Mouse (Mus musculus): Measurements from ENCODE around the gene Smndc1. TPM values are rescaled to one million over a fixed set of nuclear protein-coding genes. Genes with fewer than 3 reads are reported as not detected.

Gene Smndc1
- polyA plus RNA-seq, 1 experiment from 2014 or later: 61.2 TPM

DNA sequence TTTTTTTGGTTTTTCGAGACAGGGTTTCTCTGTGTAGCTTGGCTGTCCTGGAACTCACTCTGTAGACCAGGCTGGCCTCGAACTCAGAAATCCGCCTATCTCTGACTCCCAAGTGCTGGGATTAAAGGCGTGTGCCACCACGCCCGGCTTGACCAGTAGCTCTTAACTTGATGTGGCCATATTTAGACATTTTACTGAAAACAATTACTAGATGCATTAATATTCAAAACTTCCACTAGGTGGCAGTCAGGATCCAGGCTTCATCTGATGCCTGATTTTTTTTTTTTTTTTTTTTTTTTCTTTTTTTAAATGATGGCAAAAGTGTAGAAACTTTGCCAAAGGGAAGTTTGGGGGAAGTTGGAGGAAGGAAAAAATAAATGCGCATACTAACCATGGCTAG, 4.2 kb upstream of the Smndc1 start:
- DNase-seq (ENCODE audit: low spot score, missing footprints) (peak; percentile 92), ATAC-seq (ENCODE audit: low FRiP score) (no peak)
- Histone ChIP-seq H3K27me3 (ENCODE audit: control insufficient read depth, insufficient read depth, low read length) (no peaks in the 10 kb centered on the region), H3K4me2 (no peak overlapping the region), H3K36me3 (ENCODE audit: control insufficient read depth, insufficient read depth, low read length) (no peaks in the 10 kb centered on the region), H3K4me1 (ENCODE audit: control insufficient read depth, insufficient read depth, low read length) (peaks cover 5% of the 10 kb centered on the region), H3K4me3 (ENCODE audit: low read depth, low read length) (no peak overlapping the region), H3K27ac (ENCODE audit: low read depth, low read length) (no peak overlapping the region), H3K9me3 (ENCODE audit: control insufficient read depth, low read length) (no peaks in the 10 kb centered on the region), H3K9ac (ENCODE audit: low read length) (no peak overlapping the region)
- 23% methylated on average over 7 of the region's 7 CpGs for WGBS

DNA sequence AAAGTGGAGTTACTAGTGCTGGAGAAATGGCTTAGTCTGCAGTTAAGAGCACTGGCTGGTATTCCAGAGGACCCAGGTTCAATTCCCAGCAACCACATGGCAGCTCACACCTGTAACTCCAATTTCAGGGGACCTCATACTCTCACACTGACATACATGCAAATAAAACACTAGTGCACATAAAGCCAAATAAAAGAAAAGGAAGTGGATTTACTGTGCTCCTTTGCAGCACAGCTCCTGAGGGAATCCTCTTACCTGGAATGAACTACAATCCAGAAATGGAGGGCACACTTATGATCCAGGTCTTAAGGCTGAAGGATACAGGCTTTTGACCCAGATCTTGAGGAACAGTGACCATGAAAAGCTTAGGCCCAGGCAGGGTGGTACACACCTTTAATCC, 3.3 kb upstream of the Smndc1 start:
- Histone ChIP-seq H3K9me3 (ENCODE audit: control insufficient read depth, low read length) (no peaks in the 10 kb centered on the region), H3K4me1 (ENCODE audit: control insufficient read depth, insufficient read depth, low read length) (peaks cover 8% of the 10 kb centered on the region), H3K27me3 (ENCODE audit: control insufficient read depth, insufficient read depth, low read length) (no peaks in the 10 kb centered on the region), H3K9ac (ENCODE audit: low read length) (no peak overlapping the region), H3K27ac (ENCODE audit: low read depth, low read length) (no peak overlapping the region), H3K36me3 (ENCODE audit: control insufficient read depth, insufficient read depth, low read length) (no peaks in the 10 kb centered on the region), H3K4me2 (no peak overlapping the region), H3K4me3 (ENCODE audit: low read depth, low read length) (no peak overlapping the region)
- DNase-seq (ENCODE audit: low spot score, missing footprints) (no peak), ATAC-seq (ENCODE audit: low FRiP score) (no peak)

DNA sequence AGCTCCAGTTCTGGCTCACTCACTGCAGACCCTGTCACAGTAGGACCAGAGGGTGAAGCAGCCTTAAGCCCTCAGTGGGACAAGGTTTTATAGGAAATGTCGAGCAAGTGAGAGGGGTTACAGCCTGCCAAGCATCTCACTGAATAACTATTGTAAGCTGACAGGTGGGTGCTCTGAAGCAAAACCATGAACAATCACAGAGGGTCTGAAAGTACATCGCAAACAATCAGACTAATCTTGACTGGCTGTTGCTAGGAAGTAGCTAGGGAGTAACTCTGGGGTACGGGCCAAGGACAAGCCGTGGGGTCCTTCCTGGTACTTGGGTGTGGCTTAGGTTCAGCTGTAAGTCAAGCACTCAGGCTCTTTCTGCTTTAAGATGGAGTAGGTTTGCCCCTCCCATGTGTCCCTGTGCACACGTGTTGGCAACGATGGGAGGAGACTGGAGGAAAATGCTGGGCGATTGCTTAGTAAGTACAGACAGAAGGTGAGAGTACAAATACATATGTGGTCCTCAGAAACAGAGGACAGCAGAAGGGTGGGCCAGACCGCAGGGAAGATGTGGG, 2.5 kb upstream of the Smndc1 start:
- no peak overlapping the region for H3K4me2 ChIP-seq
- 55% methylated on average over 8 of the region's 8 CpGs for WGBS
- no peak for ATAC-seq (ENCODE audit: low FRiP score)

DNA sequence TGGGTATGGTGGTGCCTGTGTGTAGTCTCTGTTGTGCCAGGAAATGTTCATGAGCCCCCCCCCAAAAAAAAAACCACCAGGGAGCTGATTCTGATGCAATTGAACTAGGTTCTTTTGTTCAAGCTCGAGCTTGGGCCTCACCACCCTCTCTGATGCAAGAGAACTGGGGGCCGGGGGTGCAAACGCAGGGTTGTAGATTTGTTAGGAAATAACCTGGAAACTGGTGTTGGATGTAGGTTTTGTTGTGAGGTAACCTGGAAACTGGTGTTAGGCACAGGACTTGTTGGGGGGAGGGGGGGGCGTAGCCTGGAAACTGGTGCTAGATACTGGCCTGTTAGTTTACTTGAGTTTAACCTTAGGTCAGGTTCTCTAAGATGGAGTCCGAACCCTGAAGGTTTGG, 1.4 kb upstream of the Smndc1 start:
- no peak overlapping the region for H3K27ac ChIP-seq (ENCODE audit: low read depth, low read length)
- no peaks in the 10 kb centered on the region for H3K9me3 ChIP-seq (ENCODE audit: control insufficient read depth, low read length)
- no peaks in the 10 kb centered on the region; the same call in 1 of the 2 replicates for H3K36me3 ChIP-seq (ENCODE audit: control insufficient read depth, insufficient read depth, low read length)
- no peaks in the 10 kb centered on the region for H3K27me3 ChIP-seq (ENCODE audit: control insufficient read depth, insufficient read depth, low read length)
- 84% methylated on average over 5 of the region's 5 CpGs for WGBS
- peaks cover 8% of the 10 kb centered on the region for H3K4me1 ChIP-seq (ENCODE audit: control insufficient read depth, insufficient read depth, low read length)
- DNase-seq (ENCODE audit: low spot score, missing footprints) (no peak), ATAC-seq (ENCODE audit: low FRiP score) (no peak)
- 0 out of 2 replicates have a peak overlapping the region, but pooled peaks have one; percentile 84 for H3K9ac ChIP-seq (ENCODE audit: low read length)
- peak overlapping the region; percentile 77 for H3K4me2 ChIP-seq
- no peak overlapping the region for H3K4me3 ChIP-seq (ENCODE audit: low read depth, low read length)

More for the DNA sequence above, 2.5 kb upstream of the Smndc1 start:
- no peak for DNase-seq (ENCODE audit: low spot score, missing footprints)
- no peaks in the 10 kb centered on the region for H3K27me3 ChIP-seq (ENCODE audit: control insufficient read depth, insufficient read depth, low read length)
- H3K36me3 ChIP-seq (ENCODE audit: control insufficient read depth, insufficient read depth, low read length): no peaks in the 10 kb centered on the region
- H3K27ac ChIP-seq (ENCODE audit: low read depth, low read length): no peak overlapping the region
- no peak overlapping the region for H3K4me3 ChIP-seq (ENCODE audit: low read depth, low read length)
- peaks cover 8% of the 10 kb centered on the region for H3K4me1 ChIP-seq (ENCODE audit: control insufficient read depth, insufficient read depth, low read length)
- H3K9ac ChIP-seq (ENCODE audit: low read length): no peak overlapping the region
- no peaks in the 10 kb centered on the region for H3K9me3 ChIP-seq (ENCODE audit: control insufficient read depth, low read length)

DNA sequence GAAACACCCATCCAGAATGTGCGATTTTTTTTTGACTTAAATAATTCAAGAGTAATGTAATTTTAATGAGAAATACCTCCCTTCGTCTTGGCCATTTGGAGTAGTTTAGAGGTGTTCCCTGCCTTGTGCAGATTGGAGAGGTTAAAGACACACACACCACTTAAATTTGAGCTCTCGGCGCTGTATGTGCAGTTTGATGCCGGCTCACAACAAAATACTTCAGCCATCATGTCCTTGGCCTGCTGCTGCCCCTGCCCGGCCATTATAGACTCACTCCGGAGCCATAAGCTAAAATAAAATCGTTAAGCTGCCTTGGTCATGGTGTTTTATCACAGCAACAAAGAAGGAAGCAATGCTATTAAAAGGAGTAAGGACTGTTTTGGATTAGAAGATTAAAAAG, 1.0 kb upstream of the Smndc1 start:
- H3K9me3 ChIP-seq (ENCODE audit: control insufficient read depth, low read length): no peaks in the 10 kb centered on the region
- H3K9ac ChIP-seq (ENCODE audit: low read length): peak overlapping the region; percentile 84
- peak overlapping the region; percentile 77 for H3K4me2 ChIP-seq
- H3K27me3 ChIP-seq (ENCODE audit: control insufficient read depth, insufficient read depth, low read length): no peaks in the 10 kb centered on the region
- no peaks in the 10 kb centered on the region; the same call in 1 of the 2 replicates for H3K36me3 ChIP-seq (ENCODE audit: control insufficient read depth, insufficient read depth, low read length)
- peak overlapping the region; percentile 97 for H3K4me3 ChIP-seq (ENCODE audit: low read depth, low read length)
- WGBS: 51% methylated on average over 8 of the region's 8 CpGs
- DNase-seq (ENCODE audit: low spot score, missing footprints) (no peak), ATAC-seq (ENCODE audit: low FRiP score) (no peak)
- H3K4me1 ChIP-seq (ENCODE audit: control insufficient read depth, insufficient read depth, low read length): peaks cover 8% of the 10 kb centered on the region
- H3K27ac ChIP-seq (ENCODE audit: low read depth, low read length): no peak overlapping the region; the same call in 1 of the 2 replicates

DNA sequence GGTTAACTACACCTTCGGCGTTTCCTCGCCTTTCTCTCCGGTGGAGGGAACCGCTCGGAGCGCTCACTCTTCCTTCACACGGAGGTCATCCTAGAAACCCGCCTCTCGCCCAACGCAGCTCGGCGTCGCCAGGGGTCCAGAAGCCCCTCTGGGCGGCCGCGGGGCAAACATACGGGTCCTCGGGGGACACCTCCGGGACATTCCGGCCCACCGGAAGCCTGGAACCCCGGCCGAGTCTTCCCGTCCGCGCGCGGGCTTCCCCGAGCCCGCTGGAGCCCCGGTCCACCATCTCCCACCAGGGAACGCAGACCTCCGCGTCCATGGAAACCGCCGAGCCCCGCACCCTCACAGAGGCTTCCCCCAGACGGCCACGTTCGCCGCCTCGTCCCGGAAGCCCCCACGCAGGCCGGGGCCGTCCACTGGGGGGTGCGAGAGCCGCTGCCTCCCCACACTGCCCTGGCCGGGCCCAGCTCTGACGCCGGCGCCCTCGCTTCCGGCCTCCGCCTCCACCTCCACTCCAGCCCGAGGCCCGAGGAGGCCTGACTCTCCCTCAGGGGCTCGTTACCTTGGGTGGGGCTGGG, 437 bp downstream of the Smndc1 start:
- WGBS: under 1% methylated on average over 59 of the region's 59 CpGs
- Histone ChIP-seq H3K4me2 (peak overlapping the region; percentile 55), H3K36me3 (ENCODE audit: control insufficient read depth, insufficient read depth, low read length) (no peaks in the 10 kb centered on the region; the same call in 1 of the 2 replicates), H3K9ac (ENCODE audit: low read length) (peak overlapping the region; percentile 99), H3K9me3 (ENCODE audit: control insufficient read depth, low read length) (no peaks in the 10 kb centered on the region), H3K27ac (ENCODE audit: low read depth, low read length) (peak overlapping the region; percentile 95), H3K27me3 (ENCODE audit: control insufficient read depth, insufficient read depth, low read length) (no peaks in the 10 kb centered on the region), H3K4me3 (ENCODE audit: low read depth, low read length) (peak overlapping the region; percentile 97), H3K4me1 (ENCODE audit: control insufficient read depth, insufficient read depth, low read length) (peaks cover 8% of the 10 kb centered on the region)
- peak; percentile 95 for DNase-seq (ENCODE audit: low spot score, missing footprints)
- peak; percentile 91 for ATAC-seq (ENCODE audit: low FRiP score)

DNA sequence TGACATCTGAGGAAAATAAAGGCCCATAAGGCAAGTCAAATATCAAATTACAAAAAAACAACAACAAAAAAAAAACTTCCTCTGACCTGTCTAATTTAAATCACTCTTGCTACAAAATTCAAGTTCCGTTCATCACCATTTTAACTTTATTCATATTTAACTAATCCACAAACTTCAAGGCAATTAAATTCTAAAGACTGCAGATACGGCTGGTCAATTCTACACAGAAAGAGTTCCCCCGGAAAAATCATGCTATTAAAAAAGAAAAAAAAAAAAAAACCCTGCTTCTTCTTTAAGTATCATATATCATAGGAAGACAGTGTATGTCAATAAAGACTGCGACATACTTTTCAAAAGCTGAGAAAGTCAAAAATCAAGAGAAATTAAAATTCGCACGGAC, 961 bp downstream of the Smndc1 start:
- H3K4me3 ChIP-seq (ENCODE audit: low read depth, low read length): peak overlapping the region; percentile 97
- peak overlapping the region; percentile 99 for H3K9ac ChIP-seq (ENCODE audit: low read length)
- WGBS: 31% methylated on average over 6 of the region's 6 CpGs
- 0 out of 2 replicates have a peak overlapping the region, but pooled peaks have one; percentile 95 for H3K27ac ChIP-seq (ENCODE audit: low read depth, low read length)
- H3K4me1 ChIP-seq (ENCODE audit: control insufficient read depth, insufficient read depth, low read length): peaks cover 8% of the 10 kb centered on the region
- no peaks in the 10 kb centered on the region for H3K9me3 ChIP-seq (ENCODE audit: control insufficient read depth, low read length)
- peak overlapping the region; percentile 55 for H3K4me2 ChIP-seq
- no peaks in the 10 kb centered on the region; the same call in 1 of the 2 replicates for H3K36me3 ChIP-seq (ENCODE audit: control insufficient read depth, insufficient read depth, low read length)
- no peak for ATAC-seq (ENCODE audit: low FRiP score)
- DNase-seq (ENCODE audit: low spot score, missing footprints): no peak
- H3K27me3 ChIP-seq (ENCODE audit: control insufficient read depth, insufficient read depth, low read length): no peaks in the 10 kb centered on the region

DNA sequence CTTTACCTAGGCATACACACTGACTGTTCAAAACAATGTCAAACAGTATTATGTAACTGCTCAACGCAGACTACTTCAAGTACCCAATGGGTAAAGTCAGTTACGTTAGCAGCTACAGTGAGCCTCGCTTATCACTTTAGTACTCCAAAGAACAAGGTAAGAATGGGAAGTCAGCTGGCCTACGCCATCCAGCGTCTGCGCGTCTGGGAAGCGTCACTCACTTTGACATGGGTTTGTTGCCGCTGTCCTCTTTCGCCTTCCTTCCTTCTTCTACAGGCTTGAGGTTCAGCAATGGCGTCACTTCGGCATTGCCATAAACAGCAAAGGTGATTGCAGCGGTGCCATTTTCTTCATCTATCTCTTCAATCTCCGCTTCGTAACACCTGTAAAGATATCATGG, 7.0 kb downstream of the Smndc1 start:
- H3K27me3 ChIP-seq (ENCODE audit: control insufficient read depth, insufficient read depth, low read length): no peaks in the 10 kb centered on the region
- H3K9ac ChIP-seq (ENCODE audit: low read length): no peak overlapping the region
- H3K27ac ChIP-seq (ENCODE audit: low read depth, low read length): no peak overlapping the region
- DNase-seq (ENCODE audit: low spot score, missing footprints) (no peak), ATAC-seq (ENCODE audit: low FRiP score) (no peak)
- no peak overlapping the region for H3K4me2 ChIP-seq
- H3K9me3 ChIP-seq (ENCODE audit: control insufficient read depth, low read length): no peaks in the 10 kb centered on the region
- H3K4me3 ChIP-seq (ENCODE audit: low read depth, low read length): no peak overlapping the region
- WGBS: 98% methylated on average over 15 of the region's 15 CpGs
- no peaks in the 10 kb centered on the region for H3K4me1 ChIP-seq (ENCODE audit: control insufficient read depth, insufficient read depth, low read length)
- H3K36me3 ChIP-seq (ENCODE audit: control insufficient read depth, insufficient read depth, low read length): peaks cover 26% of the 10 kb centered on the region

DNA sequence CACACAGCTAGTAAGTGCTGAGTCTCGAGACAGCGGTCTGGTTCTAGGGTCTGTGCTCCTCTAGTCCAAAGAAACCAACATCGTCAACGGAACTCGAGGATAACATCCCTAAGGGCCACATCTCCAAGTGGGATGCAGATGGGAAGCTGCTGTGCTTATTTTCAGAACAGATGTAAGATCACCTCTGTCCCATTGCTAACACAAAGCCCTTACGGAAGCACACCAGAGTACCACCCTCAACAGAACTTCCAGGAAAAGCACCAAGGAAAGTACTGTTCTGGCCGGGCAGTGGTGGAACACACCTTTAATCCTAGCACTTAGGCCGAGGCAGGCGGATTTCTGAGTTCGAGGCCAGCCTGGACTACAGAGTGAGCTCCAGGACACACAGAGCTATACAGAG, 12.0 kb downstream of the Smndc1 start:
- 91% methylated on average over 10 of the region's 10 CpGs for WGBS
- Histone ChIP-seq H3K36me3 (ENCODE audit: control insufficient read depth, insufficient read depth, low read length) (peaks cover 31% of the 10 kb centered on the region), H3K27me3 (ENCODE audit: control insufficient read depth, insufficient read depth, low read length) (no peaks in the 10 kb centered on the region), H3K4me3 (ENCODE audit: low read depth, low read length) (no peak overlapping the region), H3K9me3 (ENCODE audit: control insufficient read depth, low read length) (no peaks in the 10 kb centered on the region), H3K4me2 (no peak overlapping the region), H3K4me1 (ENCODE audit: control insufficient read depth, insufficient read depth, low read length) (no peaks in the 10 kb centered on the region), H3K27ac (ENCODE audit: low read depth, low read length) (no peak overlapping the region), H3K9ac (ENCODE audit: low read length) (no peak overlapping the region)
- no peak for DNase-seq (ENCODE audit: low spot score, missing footprints)
- ATAC-seq (ENCODE audit: low FRiP score): no peak

Data from midbrain, embryonic 11.5 days (tissue).